Mouse (Mus musculus) liver, embryonic 16.5 days (tissue): ENCODE data around the gene Dync1i2. TPM values are rescaled to one million over a fixed set of nuclear protein-coding genes. Genes with fewer than 3 reads are reported as not detected.

Experiments used
- ATAC-seq: fragments of 200-750 bp; cut with Nextera tagmentation; 2 replicates; pipeline ENCODE4 v1.8.0; 2017; ENCODE audit warnings: low read depth, mild to moderate bottlenecking, moderate number of reproducible peaks, moderate library complexity
- H3K27ac ChIP-seq: fragments of 300-500 bp; sonication (generic); 2 replicates; pipeline ENCODE4 v1.5.1; 2014; ENCODE audit warnings: mild to moderate bottlenecking, low read length
- H3K27me3 ChIP-seq: fragments of 300-500 bp; sonication (generic); 2 replicates; pipeline ENCODE4 v1.6.1; 2014; ENCODE audit warnings: low read depth, low read length, mixed read lengths; ENCODE audit not compliant: control insufficient read depth, insufficient read depth
- H3K36me3 ChIP-seq: fragments of 300-500 bp; sonication (generic); 2 replicates; pipeline ENCODE4 v1.6.1; 2014; ENCODE audit warnings: mild to moderate bottlenecking; ENCODE audit not compliant: control insufficient read depth, insufficient read depth
- H3K4me1 ChIP-seq: fragments of 300-500 bp; sonication (generic); 2 replicates; pipeline ENCODE4 v1.6.1; 2014; ENCODE audit warnings: low read depth, low read length, mixed read lengths; ENCODE audit not compliant: control insufficient read depth
- H3K4me2 ChIP-seq: fragments of 300-500 bp; sonication (generic); 2 replicates; pipeline ENCODE4 v1.6.1; 2014; ENCODE audit warnings: low read depth, low read length, mixed read lengths
- H3K4me3 ChIP-seq: fragments of 300-500 bp; sonication (generic); 2 replicates; pipeline ENCODE4 v1.5.1; 2014; ENCODE audit warnings: low read depth, mild to moderate bottlenecking, low read length
- H3K9ac ChIP-seq: fragments of 300-500 bp; sonication (generic); 2 replicates; pipeline ENCODE4 v1.6.1; 2014; ENCODE audit warnings: low read depth, low read length
- H3K9me3 ChIP-seq: fragments of 300-500 bp; sonication (generic); replicated peaks from 2 replicates; pipeline ENCODE4 v1.6.1; 2016; ENCODE audit warnings: low read length; ENCODE audit not compliant: control insufficient read depth
- WGBS: fragments of 180-500 bp; shearing (Covaris S2); extraction: QIAGEN DNeasy Blood & Tissue Kit; methylation state at CpG from one replicate; pipeline ENCODE4 v1.1.7; 2014; ENCODE audit not compliant: insufficient replicate concordance; 5-methylcytosine and 5-hydroxymethylcytosine counted together
- polyA plus RNA-seq: library from polyadenylated mRNA; unstranded; fragments of >200 nt; fragmentation: Nextera tagmentation; extraction: Ambion mirVana; gene quantifications from 2 replicates; pipeline ENCODE4 v1.2.1, GENCODE M21; 2015

Gene Dync1i2
- polyA plus RNA-seq, 1 experiment from 2014 or later, result 23.2 TPM

- Histone ChIP-seq H3K4me2 (no peak overlapping the region), H3K4me3 (no peak overlapping the region), H3K4me1 (no peaks in the 10 kb centered on the region), H3K27ac (no peak overlapping the region), H3K9ac (no peak overlapping the region), H3K36me3 (no peaks in the 10 kb centered on the region), H3K27me3 (no peaks in the 10 kb centered on the region), H3K9me3 (no peaks in the 10 kb centered on the region)
- ATAC-seq, result no peak
- 64% methylated on average over 1 of the region's 1 CpGs for WGBS
Observed at GRCm38 (mm10) chr2:71229603-71230002, 18.1 kb downstream of the Dync1i2 start.

- Histone ChIP-seq H3K4me2 (no peak overlapping the region), H3K27ac (no peak overlapping the region), H3K27me3 (no peaks in the 10 kb centered on the region), H3K4me3 (no peak overlapping the region), H3K9ac (no peak overlapping the region), H3K4me1 (peaks cover 6% of the 10 kb centered on the region), H3K36me3 (peaks cover 4% of the 10 kb centered on the region; the same call in 1 of the 2 replicates), H3K9me3 (no peaks in the 10 kb centered on the region)
- WGBS, result 74% methylated on average over 5 of the region's 5 CpGs
- ATAC-seq, result no peak
Observed at GRCm38 (mm10) chr2:71231951-71232350, 20.4 kb downstream of the Dync1i2 start.

GRCm38 (mm10) chr2:71232976-71233375 lies 21.5 kb downstream of the Dync1i2 start:
- Histone ChIP-seq H3K9me3 (no peaks in the 10 kb centered on the region), H3K36me3 (peaks cover 4% of the 10 kb centered on the region; the same call in 1 of the 2 replicates), H3K4me1 (peaks cover 6% of the 10 kb centered on the region), H3K27ac (no peak overlapping the region), H3K4me2 (no peak overlapping the region), H3K4me3 (no peak overlapping the region), H3K9ac (no peak overlapping the region), H3K27me3 (no peaks in the 10 kb centered on the region)
- no peak for ATAC-seq
- 74% methylated on average over 2 of the region's 2 CpGs for WGBS

- Histone ChIP-seq H3K27ac (no peak overlapping the region), H3K4me3 (no peak overlapping the region), H3K36me3 (peaks cover 4% of the 10 kb centered on the region; the same call in 1 of the 2 replicates), H3K9me3 (no peaks in the 10 kb centered on the region), H3K9ac (no peak overlapping the region), H3K4me2 (peak overlapping the region; percentile 27; the same call in 1 of the 2 replicates), H3K27me3 (no peaks in the 10 kb centered on the region), H3K4me1 (peaks cover 6% of the 10 kb centered on the region)
- peak; percentile 88 for ATAC-seq
- WGBS, result 40% methylated on average over 4 of the region's 4 CpGs
Observed at GRCm38 (mm10) chr2:71235420-71235819, 23.9 kb downstream of the Dync1i2 start.

GRCm38 (mm10) chr2:71236009-71236408 lies 24.5 kb downstream of the Dync1i2 start:
- Histone ChIP-seq H3K27me3 (no peaks in the 10 kb centered on the region), H3K27ac (no peak overlapping the region), H3K4me1 (peaks cover 6% of the 10 kb centered on the region), H3K4me3 (no peak overlapping the region), H3K9me3 (no peaks in the 10 kb centered on the region), H3K9ac (no peak overlapping the region), H3K36me3 (peaks cover 4% of the 10 kb centered on the region; the same call in 1 of the 2 replicates), H3K4me2 (no peak overlapping the region)
- WGBS, result 73% methylated on average over 6 of the region's 6 CpGs
- ATAC-seq, result peak; percentile 62

- Histone ChIP-seq H3K9me3 (no peaks in the 10 kb centered on the region), H3K9ac (no peak overlapping the region), H3K27me3 (no peaks in the 10 kb centered on the region), H3K4me1 (no peaks in the 10 kb centered on the region), H3K4me2 (no peak overlapping the region), H3K4me3 (no peak overlapping the region), H3K36me3 (no peaks in the 10 kb centered on the region), H3K27ac (no peak overlapping the region)
- ATAC-seq, result no peak
- WGBS, result 76% methylated on average over 2 of the region's 2 CpGs
Observed at GRCm38 (mm10) chr2:71241505-71241904, 30.0 kb downstream of the Dync1i2 start.

GRCm38 (mm10) chr2:71242180-71242579 lies 30.7 kb downstream of the Dync1i2 start:
- H3K36me3 ChIP-seq, result no peaks in the 10 kb centered on the region
- 80% methylated on average over 3 of the region's 3 CpGs for WGBS
- no peak overlapping the region for H3K4me2 ChIP-seq
- H3K27ac ChIP-seq, result no peak overlapping the region
- no peaks in the 10 kb centered on the region for H3K27me3 ChIP-seq
- H3K4me1 ChIP-seq, result no peaks in the 10 kb centered on the region
- ATAC-seq, result no peak
- H3K4me3 ChIP-seq, result no peak overlapping the region
- H3K9ac ChIP-seq, result no peak overlapping the region
- H3K9me3 ChIP-seq, result no peaks in the 10 kb centered on the region

- Histone ChIP-seq H3K27ac (no peak overlapping the region), H3K4me2 (no peak overlapping the region), H3K4me3 (no peak overlapping the region), H3K4me1 (no peaks in the 10 kb centered on the region), H3K9ac (no peak overlapping the region), H3K27me3 (no peaks in the 10 kb centered on the region), H3K9me3 (no peaks in the 10 kb centered on the region), H3K36me3 (no peaks in the 10 kb centered on the region)
- ATAC-seq, result no peak
- WGBS, result 69% methylated on average over 9 of the region's 9 CpGs
Observed at GRCm38 (mm10) chr2:71243058-71243672, 31.7 kb downstream of the Dync1i2 start.

- WGBS, result 90% methylated on average over 7 of the region's 7 CpGs
- no peak for ATAC-seq
Observed at GRCm38 (mm10) chr2:71244807-71245206, 33.3 kb downstream of the Dync1i2 start.

More at GRCm38 (mm10) chr2:71244807-71245206, 33.3 kb downstream of the Dync1i2 start:
- H3K4me2 ChIP-seq, result no peak overlapping the region
- no peak overlapping the region for H3K9ac ChIP-seq
- H3K36me3 ChIP-seq, result peaks cover 6% of the 10 kb centered on the region
- no peaks in the 10 kb centered on the region for H3K27me3 ChIP-seq
- no peaks in the 10 kb centered on the region for H3K9me3 ChIP-seq
- H3K27ac ChIP-seq, result no peak overlapping the region
- no peak overlapping the region for H3K4me3 ChIP-seq
- H3K4me1 ChIP-seq, result no peaks in the 10 kb centered on the region
